Mouse (Mus musculus) right cerebral cortex, postnatal 10 days (tissue): ENCODE measurements at regions not wholly inside any gene's neighbourhood (a gene's known extent, or its start where the extent isn't known, plus 50 kb on each side); places are given as distances from the start of the nearest gene placed in this dataset.

Source experiments
- DNase-seq, 2 experiments: peaks; one replicate each; pipeline ENCODE4 v3.0.0; 2021; ENCODE audit warnings: low spot score in 2 of 2

DNA sequence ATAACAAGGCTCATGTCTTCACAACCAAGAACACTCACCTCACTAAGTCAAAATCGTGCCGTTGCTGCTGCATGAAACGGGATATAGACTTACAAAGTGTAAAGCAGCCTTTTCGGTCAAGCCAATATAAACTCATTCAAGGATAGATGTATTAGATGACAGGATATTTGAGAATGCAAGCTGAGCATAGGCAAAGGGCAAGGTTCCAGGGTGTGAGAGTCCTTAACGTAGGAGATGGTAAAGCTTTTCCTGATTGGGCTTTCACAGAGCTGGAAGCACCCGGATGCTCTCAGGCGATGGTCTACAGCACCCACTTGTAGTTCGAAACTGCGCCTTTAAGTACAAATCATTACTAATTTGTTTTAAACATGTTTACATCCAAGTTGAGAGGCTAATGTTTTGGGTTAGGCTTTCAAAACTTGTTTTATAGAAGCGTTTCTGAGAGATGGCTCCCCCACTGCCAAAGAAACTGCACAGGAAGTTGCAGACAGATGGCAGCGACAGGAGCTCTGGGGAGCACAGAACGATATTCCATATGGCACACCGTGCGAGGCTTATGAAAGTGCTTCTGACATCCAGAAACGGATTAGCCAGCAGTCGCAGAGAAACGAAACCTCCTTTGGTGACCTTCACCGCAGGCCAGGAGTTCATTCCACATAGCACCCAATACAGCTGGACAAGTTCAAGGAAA, 54.1 kb upstream of the Rell1 start:
- DNase-seq = peak; percentile 80 to 89

- no peak for DNase-seq
Measured at GRCm38 (mm10) chr5:64023324-64023650, 54.6 kb upstream of the Rell1 start.

GRCm38 (mm10) chr5:64024420-64024819, 55.7 kb upstream of the Rell1 start:
- no peak for DNase-seq

DNA sequence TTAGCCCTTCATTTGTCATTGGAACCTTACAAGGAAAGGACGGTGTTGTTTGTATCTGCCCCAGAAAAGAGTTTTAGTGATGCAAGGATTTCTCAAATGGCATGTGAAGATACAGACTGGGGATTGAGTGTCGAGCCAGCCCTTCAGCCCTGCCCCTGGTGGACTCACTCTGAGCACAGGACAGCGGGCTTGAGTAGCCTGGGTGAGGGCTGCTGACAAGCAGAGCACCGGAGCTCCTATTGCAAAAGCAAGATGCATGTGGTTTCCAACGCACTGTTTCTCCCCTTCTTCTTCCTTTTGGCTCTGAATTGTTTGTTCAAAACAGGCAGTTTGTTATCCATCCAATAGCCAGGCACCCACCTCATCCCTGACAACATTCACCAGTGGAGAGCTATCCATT, 59.0 kb upstream of the Rell1 start:
- no peak for DNase-seq

GRCm38 (mm10) chr5:64029622-64030145, 61.0 kb upstream of the Rell1 start:
- no peak for DNase-seq

GRCm38 (mm10) chr5:64030281-64030960, 61.7 kb upstream of the Rell1 start:
- DNase-seq = peak in 1 of 2 experiments; percentile 35

DNA sequence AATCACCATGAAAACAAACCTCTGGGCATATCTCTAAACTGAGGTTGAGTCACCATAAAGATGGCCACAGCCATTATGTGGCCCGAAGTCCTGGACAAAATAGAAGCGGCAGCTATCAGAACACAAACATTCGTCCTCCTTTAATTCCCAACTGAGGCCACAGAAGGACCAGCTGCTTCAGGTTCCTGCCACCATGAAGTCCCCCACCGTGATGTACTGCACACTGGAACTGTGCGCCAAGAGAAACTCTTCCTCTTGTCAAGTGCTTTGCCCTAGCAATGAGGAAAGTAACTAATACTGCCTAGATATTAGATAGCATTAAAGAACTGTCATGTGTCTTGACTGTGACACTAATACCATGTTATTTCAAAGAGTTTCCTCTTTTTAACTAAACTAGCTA, 54.4 kb upstream of the Pgm2 start:
- DNase-seq = no peak

DNA sequence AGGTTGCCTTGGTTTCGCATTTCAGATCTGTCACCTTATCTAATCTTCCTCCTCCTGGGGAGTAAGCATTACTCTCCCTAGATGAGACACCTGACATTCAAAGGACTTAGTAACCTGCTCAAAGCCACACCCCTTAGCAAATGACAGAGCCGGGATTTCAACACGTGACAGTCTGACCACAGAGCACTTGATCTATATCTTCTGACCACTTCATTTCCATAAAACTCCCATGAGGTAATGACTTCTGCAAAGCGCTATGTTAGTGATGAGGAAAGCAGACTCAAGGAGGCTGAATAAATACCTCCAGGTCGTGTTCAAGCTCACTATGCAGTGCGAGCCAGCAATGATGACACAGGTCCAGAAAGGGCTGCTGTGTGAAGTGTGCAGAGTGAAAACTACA, 52.1 kb upstream of the Pgm2 start:
- DNase-seq = no peak
